Mouse (Mus musculus) heart, adult 10 weeks (tissue): ENCODE measurements around the gene Klhl29. TPM values are rescaled to one million over a fixed set of nuclear protein-coding genes. Genes with fewer than 3 reads are reported as not detected.

Experiments used
- polyA plus RNA-seq: library from polyadenylated mRNA; stranded (reverse); fragments of 350-450 nt; fragmentation: Illumina TruSeq; extraction: RNeasy Lipid Tissue Mini Kit (QIAGEN cat#74804); gene quantifications from one replicate; pipeline ENCODE4 v1.2.3, GENCODE M21; 2014; ENCODE audit warnings: low read depth, low replicate concordance

The Klhl29 gene
- polyA plus RNA-seq: 0.34 TPM

GRCm38 (mm10) chr12:5375616-5376461 lies at the start of gene Klhl29:
TSS of gene Klhl29 (minus strand) at chr12:5375682.

